Mouse (Mus musculus) heart, adult 2 months (tissue): Measurements from ENCODE around the gene Cc2d2a.

ENCODE experiments used
- EP300 ChIP-seq: fragments of 200-500 bp; IDR thresholded peaks from 2 replicates; pipeline ENCODE4 v1.6.1; 2011; ENCODE audit warnings: low read depth, low read length, control low read depth; ENCODE audit not compliant: insufficient read depth
- POLR2A ChIP-seq: fragments of 200-500 bp; IDR thresholded peaks from 2 replicates; pipeline ENCODE4 v1.6.1; 2011; ENCODE audit warnings: mild to moderate bottlenecking, low read depth, low read length, control low read depth; ENCODE audit not compliant: insufficient read depth

DNA sequence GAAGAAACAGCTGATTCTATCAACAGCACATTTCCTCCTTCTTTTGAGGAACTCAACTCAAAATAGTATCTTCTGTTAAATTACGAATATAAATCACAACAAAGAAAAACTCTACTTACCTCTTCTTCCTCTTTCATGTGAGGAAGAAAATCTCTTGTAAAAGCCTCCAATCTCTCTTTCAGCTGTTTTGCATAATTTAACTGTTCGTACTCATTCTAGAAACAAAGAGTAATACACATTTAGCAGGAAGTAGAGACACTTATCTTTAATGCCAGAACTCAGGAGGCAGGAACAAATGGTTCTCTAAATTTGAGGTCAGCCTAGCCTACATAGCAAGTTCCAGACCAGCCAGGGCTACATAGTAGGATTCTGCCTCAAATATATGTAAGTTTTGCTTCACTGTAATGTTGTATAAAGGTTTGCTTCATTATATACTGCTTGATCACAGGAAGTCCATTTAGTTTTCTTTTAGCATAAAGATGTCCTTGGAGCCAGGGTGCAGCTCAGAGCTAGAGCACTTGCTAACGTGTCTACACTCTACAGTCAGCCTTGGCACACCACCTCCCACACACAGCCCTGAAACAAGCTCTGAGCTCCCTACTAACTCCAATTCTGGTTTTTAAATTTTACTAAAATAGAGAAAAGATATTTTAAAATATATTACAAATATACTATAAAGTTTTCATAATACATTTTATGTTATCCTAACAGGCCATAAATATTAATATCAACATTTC is 108.6 kb downstream of the Cc2d2a start:
- TF ChIP-seq EP300, result no peak
- TF ChIP-seq POLR2A, result no peak
